Mouse (Mus musculus): Measurements from ENCODE around the gene Myh3. TPM values are rescaled to one million over a fixed set of nuclear protein-coding genes. Genes with fewer than 3 reads are reported as not detected.

The Myh3 gene
- polyA plus RNA-seq, 1 experiment = 876 TPM

DNA sequence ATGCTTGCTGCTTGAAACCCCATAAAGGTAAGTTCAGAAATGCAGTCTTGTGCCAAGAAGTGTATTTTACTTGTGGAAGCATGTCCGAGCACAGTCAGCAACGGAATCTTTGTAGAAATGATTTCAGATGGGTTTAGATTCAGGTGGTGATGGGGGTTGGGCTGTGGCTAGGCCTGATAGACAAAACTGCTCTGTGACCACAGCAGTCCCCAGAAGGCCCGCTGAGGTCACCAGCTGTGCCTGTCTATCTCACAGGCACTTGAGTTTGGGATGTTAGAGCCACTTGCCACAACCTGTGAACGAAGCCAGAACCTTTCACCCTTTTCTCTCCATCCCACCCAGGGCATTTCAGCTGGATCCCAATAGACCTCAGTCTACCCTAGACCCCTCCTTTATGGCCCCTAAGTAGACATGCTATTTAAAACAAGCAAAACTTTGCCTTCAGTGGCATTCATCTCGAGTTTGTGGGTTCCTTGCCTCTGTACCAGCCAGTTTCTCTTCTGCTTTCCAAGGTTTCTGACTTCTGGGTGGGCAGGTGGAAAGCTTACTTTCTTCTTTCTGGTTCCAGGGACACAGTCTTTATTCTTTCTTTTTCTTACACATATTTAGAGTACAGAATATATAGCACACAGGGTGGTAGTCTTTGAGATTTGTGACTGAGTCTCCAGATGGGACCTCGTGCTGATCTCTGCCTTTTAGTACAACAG, 66.6 kb downstream of the Myh3 start:
- no peaks in the 10 kb centered on the region for H3K27me3 ChIP-seq (ENCODE audit: control insufficient read depth, insufficient read depth, insufficient read length)

DNA sequence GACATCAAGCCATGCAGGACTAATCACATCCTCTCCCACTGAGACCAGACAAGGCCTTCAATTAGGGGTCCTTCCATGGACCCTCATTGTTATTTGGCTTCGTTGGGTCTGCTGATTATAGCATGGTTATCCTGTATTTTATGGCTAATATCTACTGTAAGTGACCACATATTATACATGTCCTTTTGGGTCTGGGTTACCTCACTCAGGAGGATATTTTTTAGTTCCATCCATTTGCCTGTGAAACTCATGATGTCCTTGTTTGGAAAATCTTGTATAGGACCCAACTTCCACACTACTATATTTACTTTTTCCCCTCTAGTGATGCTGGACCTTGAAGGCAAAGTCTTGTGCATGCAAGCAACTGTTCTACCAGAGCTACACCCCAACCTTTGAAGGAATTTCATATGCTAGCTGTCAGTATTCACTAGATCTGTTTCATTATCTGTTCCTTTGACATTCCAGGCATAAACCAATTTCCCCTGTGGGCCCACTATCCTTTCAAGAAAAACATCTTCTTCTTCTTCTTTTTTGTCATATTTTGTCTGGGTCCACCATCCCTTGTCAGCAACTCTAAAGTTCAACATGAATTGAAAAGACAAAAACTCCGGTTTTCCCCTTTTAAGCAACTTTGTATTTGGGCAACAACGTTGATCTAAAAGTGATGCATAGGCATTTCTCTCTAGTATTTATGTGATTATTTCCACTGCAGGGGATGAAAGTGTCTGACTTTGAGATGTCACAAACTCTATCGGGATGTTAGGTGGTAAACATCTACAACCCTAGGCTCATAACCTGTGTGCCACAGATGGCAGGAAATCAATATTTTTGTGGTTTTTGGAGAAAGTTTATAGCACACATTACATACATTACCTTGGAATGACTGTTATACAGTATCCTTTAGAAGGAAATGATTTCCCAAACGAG, 67.6 kb downstream of the Myh3 start:
- no peak overlapping the region for H3ac ChIP-seq (ENCODE audit: control insufficient read depth, insufficient read length)
- TF ChIP-seq E2F4 (IDR thresholded peaks at IDR 0.05; ENCODE audit: insufficient read depth) (no peak), MAX (IDR thresholded peaks at IDR 0.05; ENCODE audit: low read depth) (no peak), POLR2AphosphoS2 (IDR thresholded peaks at IDR 0.05; ENCODE audit: insufficient read length, low read depth) (no peak), CEBPB (IDR thresholded peaks at IDR 0.05; ENCODE audit: insufficient read depth, poor library complexity, severe bottlenecking) (no peak), MYOG (IDR thresholded peaks at IDR 0.05; ENCODE audit: control insufficient read depth in 1 of 3, insufficient read depth in 1 of 3, insufficient read length in 2 of 3, low read depth in 2 of 3) (no peak), SRF (IDR thresholded peaks at IDR 0.05; ENCODE audit: control insufficient read depth, insufficient read length, low read depth) (no peak), TCF12 (IDR thresholded peaks at IDR 0.05; ENCODE audit: insufficient read depth, poor library complexity, severe bottlenecking) (no peak), MYOD1 (IDR thresholded peaks at IDR 0.05; ENCODE audit: control insufficient read depth in 1 of 3, insufficient read length in 2 of 3, low read depth in 2 of 3) (no peak), TCF3 (IDR thresholded peaks at IDR 0.05; ENCODE audit: insufficient read length, low read depth) (no peak), POLR2A (IDR thresholded peaks at IDR 0.05; ENCODE audit: insufficient read length, low read depth) (no peak), REST (IDR thresholded peaks at IDR 0.05; ENCODE audit: insufficient read depth, insufficient read length) (no peak), USF1 (IDR thresholded peaks at IDR 0.05; ENCODE audit: low read depth) (no peak)
- no peak overlapping the region for H3K4me2 ChIP-seq (ENCODE audit: low read depth)
- H3K79me2 ChIP-seq (ENCODE audit: control insufficient read depth, insufficient read depth) = no peaks in the 10 kb centered on the region
- no peak overlapping the region for H3K4me3 ChIP-seq
- H3K36me3 ChIP-seq (ENCODE audit: control insufficient read depth, insufficient read depth) = no peaks in the 10 kb centered on the region
- H3K27me3 ChIP-seq (ENCODE audit: control insufficient read depth, insufficient read depth, insufficient read length) = no peaks in the 10 kb centered on the region

More for the DNA sequence above, 66.6 kb downstream of the Myh3 start:
- no peak for TF ChIP-seq E2F4 (IDR thresholded peaks at IDR 0.05; ENCODE audit: insufficient read depth)
- TF ChIP-seq POLR2A (IDR thresholded peaks at IDR 0.05; ENCODE audit: insufficient read length, low read depth) = no peak
- TF ChIP-seq TCF3 (IDR thresholded peaks at IDR 0.05; ENCODE audit: insufficient read length, low read depth) = peak; percentile 66
- TF ChIP-seq MYOG (IDR thresholded peaks at IDR 0.05; ENCODE audit: control insufficient read depth in 1 of 3, insufficient read depth in 1 of 3, insufficient read length in 2 of 3, low read depth in 2 of 3) = peak in 2 of 3 experiments; percentile 30 to 76
- no peak for TF ChIP-seq POLR2AphosphoS2 (IDR thresholded peaks at IDR 0.05; ENCODE audit: insufficient read length, low read depth)
- peak; percentile 90 to 98 (median 92) for TF ChIP-seq MYOD1 (IDR thresholded peaks at IDR 0.05; ENCODE audit: control insufficient read depth in 1 of 3, insufficient read length in 2 of 3, low read depth in 2 of 3)
- TF ChIP-seq TCF12 (IDR thresholded peaks at IDR 0.05; ENCODE audit: insufficient read depth, poor library complexity, severe bottlenecking) = peak; percentile 63
- no peak overlapping the region for H3ac ChIP-seq (ENCODE audit: control insufficient read depth, insufficient read length)
- H3K4me2 ChIP-seq (ENCODE audit: low read depth) = peak overlapping the region; percentile 27
- H3K4me3 ChIP-seq = no peak overlapping the region
- no peaks in the 10 kb centered on the region for H3K79me2 ChIP-seq (ENCODE audit: control insufficient read depth, insufficient read depth)
- H3K36me3 ChIP-seq (ENCODE audit: control insufficient read depth, insufficient read depth) = no peaks in the 10 kb centered on the region

DNA sequence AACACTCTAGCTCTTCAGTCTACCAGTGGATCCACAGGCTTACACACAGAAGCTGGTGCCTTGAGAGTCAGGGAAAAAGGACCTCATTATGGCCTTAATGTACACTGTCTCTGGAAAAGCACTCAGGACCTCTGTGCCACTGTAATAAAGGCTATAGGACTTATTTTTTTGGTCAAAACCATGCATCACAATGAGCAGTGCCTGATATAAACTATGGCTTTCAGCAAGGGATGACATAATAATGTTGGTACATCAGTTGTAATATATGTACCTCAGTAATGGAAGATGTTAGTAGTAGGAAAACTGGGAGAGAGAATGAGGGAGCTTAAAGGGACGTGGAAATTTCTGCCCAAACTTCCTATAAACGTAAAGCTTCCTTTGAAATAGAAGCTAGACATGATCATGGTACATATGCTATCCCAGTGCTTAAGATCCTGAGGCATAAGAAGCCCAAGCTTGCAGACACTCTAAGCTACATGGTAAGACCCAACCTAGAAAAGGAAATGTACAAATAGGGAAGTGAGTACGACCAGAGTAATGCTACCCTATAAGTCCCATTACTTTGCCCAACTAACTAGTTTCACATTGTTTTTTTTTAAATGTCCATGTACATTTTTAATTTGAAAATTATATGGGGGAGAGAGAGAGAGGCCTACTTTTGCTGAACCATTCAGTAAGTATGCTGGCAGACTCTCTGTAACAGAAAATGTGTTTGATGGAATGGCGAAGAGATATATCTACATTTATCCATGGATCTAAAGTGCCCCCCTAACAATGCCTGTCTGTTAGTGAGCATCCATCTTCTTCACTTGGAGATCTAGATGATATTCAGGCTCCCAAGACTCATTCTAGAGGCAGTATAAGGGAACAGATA, 68.5 kb downstream of the Myh3 start:
- H3K27me3 ChIP-seq (ENCODE audit: control insufficient read depth, insufficient read depth, insufficient read length) = no peaks in the 10 kb centered on the region

More for the DNA sequence above, 68.5 kb downstream of the Myh3 start:
- no peak overlapping the region for H3ac ChIP-seq (ENCODE audit: control insufficient read depth, insufficient read length)
- no peak overlapping the region for H3K4me3 ChIP-seq
- no peaks in the 10 kb centered on the region for H3K36me3 ChIP-seq (ENCODE audit: control insufficient read depth, insufficient read depth)
- TF ChIP-seq CEBPB (IDR thresholded peaks at IDR 0.05; ENCODE audit: insufficient read depth, poor library complexity, severe bottlenecking) = no peak
- TF ChIP-seq USF1 (IDR thresholded peaks at IDR 0.05; ENCODE audit: low read depth) = no peak
- no peak for TF ChIP-seq REST (IDR thresholded peaks at IDR 0.05; ENCODE audit: insufficient read depth, insufficient read length)
- TF ChIP-seq TCF3 (IDR thresholded peaks at IDR 0.05; ENCODE audit: insufficient read length, low read depth) = no peak
- no peak for TF ChIP-seq TCF12 (IDR thresholded peaks at IDR 0.05; ENCODE audit: insufficient read depth, poor library complexity, severe bottlenecking)
- no peak for TF ChIP-seq POLR2AphosphoS2 (IDR thresholded peaks at IDR 0.05; ENCODE audit: insufficient read length, low read depth)
- no peak for TF ChIP-seq E2F4 (IDR thresholded peaks at IDR 0.05; ENCODE audit: insufficient read depth)
- TF ChIP-seq POLR2A (IDR thresholded peaks at IDR 0.05; ENCODE audit: insufficient read length, low read depth) = no peak
- no peak for TF ChIP-seq MYOG (IDR thresholded peaks at IDR 0.05; ENCODE audit: control insufficient read depth in 1 of 3, insufficient read depth in 1 of 3, insufficient read length in 2 of 3, low read depth in 2 of 3)
- no peak for TF ChIP-seq MAX (IDR thresholded peaks at IDR 0.05; ENCODE audit: low read depth)
- TF ChIP-seq SRF (IDR thresholded peaks at IDR 0.05; ENCODE audit: control insufficient read depth, insufficient read length, low read depth) = no peak
- TF ChIP-seq MYOD1 (IDR thresholded peaks at IDR 0.05; ENCODE audit: control insufficient read depth in 1 of 3, insufficient read length in 2 of 3, low read depth in 2 of 3) = no peak
- H3K4me2 ChIP-seq (ENCODE audit: low read depth) = no peak overlapping the region
- H3K79me2 ChIP-seq (ENCODE audit: control insufficient read depth, insufficient read depth) = no peaks in the 10 kb centered on the region

Data from myocyte (in vitro differentiated cells).